Mouse (Mus musculus): ENCODE data around the gene Tdrd9.

Gene Tdrd9

DNA sequence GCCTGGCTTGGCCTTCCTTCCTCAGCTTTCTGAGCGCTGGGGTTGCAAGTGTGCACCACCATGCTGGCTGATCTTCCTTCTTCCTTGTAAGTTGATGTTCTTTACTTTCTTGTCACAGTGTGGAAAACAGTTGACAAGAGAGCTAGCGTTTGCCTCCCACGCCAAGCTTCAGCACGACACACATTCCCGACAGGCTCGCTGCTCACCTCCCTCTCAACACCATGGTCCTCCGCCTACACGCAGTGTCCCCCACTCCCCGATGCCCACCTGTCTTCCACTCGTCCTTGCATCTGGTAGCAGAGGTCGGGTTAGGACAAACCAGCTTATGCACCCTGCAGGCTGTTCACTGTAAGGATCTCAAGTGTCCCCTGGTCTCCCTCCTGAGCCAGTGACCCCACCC lies 133.5 kb downstream of the Tdrd9 start:
- DNase-seq (ENCODE audit: low read depth, low spot score): no peak

DNA sequence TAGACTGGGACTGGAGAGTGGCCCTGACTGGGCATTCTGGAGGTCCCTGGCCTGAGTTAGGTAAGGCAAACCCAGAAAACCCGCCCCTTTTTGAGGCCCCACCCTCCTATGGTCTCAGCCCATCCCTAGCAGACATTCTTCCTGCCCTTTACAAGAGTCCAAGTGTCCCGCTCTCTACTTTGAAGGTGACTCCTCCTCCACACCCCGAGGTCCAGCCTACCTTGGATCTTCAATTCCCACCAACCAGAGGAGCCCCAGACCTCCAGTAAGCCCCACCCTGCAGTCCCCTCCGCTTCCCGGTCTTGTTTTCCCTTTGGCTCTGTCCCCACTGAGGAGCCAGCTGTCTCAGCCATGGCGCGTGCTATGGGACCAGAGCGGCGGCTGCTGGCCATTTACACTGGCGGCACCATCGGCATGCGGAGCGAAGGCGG lies 135.2 kb downstream of the Tdrd9 start, which contains the start of gene Aspg:
Aspg (plus strand) TSS at position 139 of the 431 bp plus-strand sequence.
- DNase-seq (ENCODE audit: low read depth, low spot score): peak; percentile 27

DNA sequence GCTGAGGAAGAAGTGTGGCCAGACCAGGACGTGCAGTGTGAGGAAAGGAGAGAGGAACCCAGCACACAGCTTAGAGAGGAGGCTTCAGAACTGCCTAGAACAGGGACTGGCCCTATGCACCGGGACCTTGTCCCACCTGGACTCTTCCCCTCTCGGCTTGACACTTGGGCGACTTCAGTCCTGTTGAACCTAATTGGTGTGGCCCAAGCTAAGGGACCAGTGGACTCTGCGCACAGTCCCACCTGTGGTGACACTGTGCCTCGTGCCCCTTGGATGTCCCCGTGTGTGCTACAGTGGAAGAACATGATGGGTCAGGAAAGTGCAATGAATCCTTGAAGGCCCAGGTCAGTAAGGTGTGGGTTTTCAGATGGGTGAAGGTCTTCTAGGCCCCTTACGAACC lies 136.3 kb downstream of the Tdrd9 start:
- no peak for DNase-seq (ENCODE audit: low read depth, low spot score)

DNA sequence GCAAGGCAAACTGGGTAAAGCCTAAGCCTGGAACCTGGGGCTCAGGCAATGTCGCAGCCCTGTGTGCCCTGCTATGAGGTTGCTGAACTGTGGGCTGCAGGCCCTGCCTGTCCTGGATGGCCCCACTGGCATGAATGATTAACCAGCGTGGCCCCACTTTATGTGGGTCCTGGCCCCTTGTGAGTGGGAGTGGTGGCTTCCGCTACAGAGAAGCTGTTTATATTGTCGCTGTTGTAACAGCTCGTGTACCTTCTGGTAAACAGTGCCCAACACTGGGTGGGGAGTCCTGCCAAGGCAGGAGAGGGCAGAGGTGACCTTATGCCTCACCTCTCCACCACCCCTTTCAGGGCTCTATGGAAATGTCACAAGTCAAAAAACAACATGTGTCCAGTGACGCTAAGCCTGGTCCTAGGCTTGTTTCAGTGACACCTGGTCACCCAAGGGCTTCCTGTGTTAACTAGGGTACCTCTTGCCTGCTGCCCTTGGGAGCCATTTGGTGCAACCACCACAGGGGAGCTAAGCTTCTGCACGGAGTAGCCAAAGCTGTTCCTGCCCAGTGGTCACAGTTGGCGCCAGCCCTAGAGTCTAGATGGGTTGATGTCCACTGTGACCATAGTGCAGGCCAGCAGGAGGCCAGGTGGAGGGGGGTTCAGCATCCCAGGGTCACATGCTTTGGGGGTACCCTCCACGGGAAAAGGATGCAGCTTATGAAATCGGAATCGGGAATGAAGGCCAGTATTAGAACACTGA lies 137.5 kb downstream of the Tdrd9 start:
- no peak for DNase-seq (ENCODE audit: low read depth, low spot score)

DNA sequence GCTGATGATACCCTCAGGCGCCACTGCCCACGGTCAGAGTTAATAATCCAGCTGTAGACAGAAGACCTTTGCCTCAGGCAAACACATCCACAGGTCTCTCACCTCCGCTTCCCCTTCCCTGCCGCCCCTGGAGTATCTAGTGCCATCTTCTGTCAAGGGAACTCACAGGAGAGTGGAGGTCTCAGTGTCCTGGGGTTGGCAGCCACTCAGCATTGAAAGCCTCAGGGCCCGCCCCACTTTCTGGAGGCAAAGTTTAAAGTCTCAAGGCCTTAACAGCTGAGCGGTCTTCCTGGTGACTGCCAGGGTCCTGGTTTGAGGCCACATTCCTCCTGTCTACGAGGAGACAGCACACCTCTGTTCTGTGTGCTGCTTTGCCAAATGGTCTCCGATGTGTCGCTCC lies 138.3 kb downstream of the Tdrd9 start:
- DNase-seq (ENCODE audit: low read depth, low spot score): no peak

DNA sequence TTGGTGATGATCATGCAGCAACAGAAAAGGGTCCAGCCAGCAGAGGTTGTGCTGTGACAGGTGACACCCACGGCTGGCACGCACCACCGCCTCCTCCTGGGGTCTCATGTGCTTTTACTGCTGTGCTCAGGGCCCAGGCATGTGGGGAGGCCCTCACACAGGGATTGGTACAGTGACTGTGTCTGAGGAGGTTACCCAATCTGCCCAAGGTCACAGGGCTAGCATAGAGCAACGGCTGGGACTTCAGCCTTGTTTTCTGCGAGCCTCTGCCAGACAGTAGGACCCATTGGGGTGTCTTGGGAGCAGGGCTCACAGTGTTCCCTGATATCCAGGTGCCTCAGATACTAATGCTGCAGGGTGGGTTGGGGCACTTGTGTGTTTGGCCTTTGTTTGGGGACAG lies 140.0 kb downstream of the Tdrd9 start:
- no peak for DNase-seq (ENCODE audit: low read depth, low spot score)

DNA sequence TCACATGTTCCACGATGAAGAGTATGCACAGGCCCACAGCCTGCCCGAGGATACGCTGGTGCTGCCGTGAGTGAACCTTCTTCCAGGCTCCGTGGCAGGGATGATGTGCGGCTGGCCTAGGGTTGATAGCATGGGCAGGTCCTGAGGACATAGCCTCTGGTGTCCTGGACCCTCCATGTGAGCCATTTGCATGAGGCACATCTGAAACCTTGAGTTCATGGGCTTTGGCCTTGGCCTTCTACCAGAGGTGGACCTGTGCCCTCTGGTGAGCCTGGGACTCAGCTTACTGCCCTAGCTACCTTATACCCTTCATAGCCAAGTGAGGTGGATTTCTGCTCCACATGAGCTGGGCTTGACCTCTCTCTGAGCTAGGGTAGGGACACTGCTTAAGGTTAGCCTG lies 140.9 kb downstream of the Tdrd9 start:
- no peak for DNase-seq (ENCODE audit: low read depth, low spot score)

DNA sequence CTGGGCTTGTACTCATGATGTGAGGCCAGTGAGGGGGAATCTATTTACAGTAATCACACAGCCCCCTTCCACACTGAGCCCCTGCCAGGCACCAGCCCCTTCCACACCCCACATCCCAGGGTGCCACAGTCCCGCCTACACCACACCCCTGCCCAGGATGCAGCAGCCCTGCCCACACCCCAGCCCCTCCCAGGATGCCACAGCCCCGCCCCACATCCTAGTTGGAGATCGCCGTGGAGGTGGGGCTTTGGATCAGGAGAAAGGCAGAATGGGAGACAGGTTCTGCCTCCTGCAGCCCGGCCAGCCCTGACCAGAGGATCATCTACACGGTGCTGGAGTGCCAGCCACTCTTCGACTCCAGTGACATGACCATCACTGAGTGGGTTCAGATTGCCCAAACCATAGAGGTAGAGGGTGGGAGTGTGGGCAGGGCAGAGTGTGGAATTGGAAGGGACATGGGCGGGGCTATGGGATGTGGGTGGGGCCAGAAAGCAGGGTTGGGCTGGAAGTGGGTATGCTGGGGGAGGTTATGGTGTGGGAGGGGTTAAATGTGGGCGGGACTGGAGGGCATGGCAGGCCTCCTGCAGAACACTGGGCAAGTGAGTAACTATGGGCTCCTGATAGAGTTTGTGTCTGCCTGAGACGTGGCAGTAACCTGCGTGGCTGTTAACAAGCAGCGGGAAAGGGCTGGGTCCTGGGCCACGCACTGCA lies 141.5 kb downstream of the Tdrd9 start:
- no peak for DNase-seq (ENCODE audit: low read depth, low spot score)

DNA sequence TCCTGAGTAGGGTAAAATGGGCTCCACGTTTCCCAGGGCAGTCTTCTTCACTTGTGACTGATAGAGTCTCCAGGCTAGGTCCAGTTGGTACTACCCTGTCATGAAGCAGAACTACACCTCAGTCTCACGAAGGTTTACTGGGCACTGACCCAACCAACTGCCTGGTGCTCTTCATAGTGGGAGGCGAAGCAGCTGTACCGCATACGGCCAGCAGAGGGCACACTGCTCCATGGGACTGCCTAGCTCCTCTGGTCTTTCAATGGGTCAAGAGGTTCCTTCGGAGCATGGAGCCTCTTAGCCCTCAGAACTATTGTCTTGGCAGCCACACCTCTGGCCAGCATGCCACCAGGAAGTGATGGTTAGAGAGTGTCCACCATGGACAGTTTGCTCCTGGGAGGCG lies 142.4 kb downstream of the Tdrd9 start:
- peak; percentile 54 for DNase-seq (ENCODE audit: low read depth, low spot score)

DNA sequence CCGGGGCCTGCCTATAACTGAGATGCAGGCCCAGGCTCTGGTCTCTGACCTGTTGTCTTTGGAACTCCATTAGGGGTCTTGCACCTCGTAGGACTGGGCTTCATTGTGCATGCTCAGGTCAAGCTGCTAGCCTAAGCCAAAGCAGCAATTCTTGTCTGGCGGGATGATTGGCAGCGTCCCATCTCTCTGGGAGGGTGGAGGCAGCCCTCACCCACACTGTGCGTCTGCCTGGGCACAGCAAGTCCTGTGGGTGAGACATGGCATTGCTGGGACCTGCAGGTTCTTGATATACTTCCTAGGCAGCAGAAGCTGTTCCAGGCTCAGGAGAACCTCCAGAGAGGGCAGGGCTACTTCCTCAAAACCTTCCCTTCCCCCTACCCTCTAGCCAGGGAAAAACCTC lies 145.6 kb downstream of the Tdrd9 start:
- no peak for DNase-seq (ENCODE audit: low read depth, low spot score)

DNA sequence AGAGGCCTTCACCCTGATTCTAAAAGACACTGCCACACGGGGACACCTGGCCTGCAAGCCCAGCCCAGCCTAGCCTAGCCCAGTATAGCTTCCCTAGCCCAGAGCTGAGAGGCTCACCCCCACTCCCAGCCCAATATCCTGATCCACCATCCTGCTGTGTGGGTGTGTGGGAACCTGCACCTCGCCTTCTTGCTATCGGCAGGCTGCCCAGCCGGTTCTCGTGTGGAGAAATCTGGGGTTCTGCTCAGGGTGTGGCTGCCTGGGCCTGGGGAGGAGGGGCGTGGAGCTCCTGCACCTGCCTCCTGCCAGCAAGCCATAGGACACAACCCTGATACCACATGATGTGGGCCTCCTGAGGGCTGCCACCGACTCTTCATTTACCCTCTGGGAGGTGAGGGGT lies 146.3 kb downstream of the Tdrd9 start:
- DNase-seq (ENCODE audit: low read depth, low spot score): no peak

Measured in embryo, embryonic 11.5 days (tissue).